Mouse (Mus musculus) spleen, adult 2 months (tissue): ENCODE measurements around the gene Ybx2. TPM values are rescaled to one million over a fixed set of nuclear protein-coding genes. Genes with fewer than 3 reads are reported as not detected.

Source experiments
- DNase-seq, 2 experiments: peaks; one replicate each; pipeline versions ENCODE4 v3.0.0 to v3.0.0-alpha.2; 2012 to 2021; ENCODE audit warnings: low spot score in 2 of 2, low read depth in 1 of 2
- H3K27ac ChIP-seq: fragments of 200-500 bp; 2 replicates; pipeline ENCODE4 v1.5.1; 2012; ENCODE audit warnings: low read length, inconsistent platforms; ENCODE audit not compliant: insufficient read depth
- H3K27me3 ChIP-seq: fragments of 200-500 bp; 2 replicates; pipeline ENCODE4 v1.6.1; 2012; ENCODE audit warnings: mild to moderate bottlenecking, moderate library complexity, low read length, inconsistent platforms; ENCODE audit not compliant: control insufficient read depth, insufficient read depth
- H3K36me3 ChIP-seq: fragments of 200-500 bp; 2 replicates; pipeline ENCODE4 v1.6.1; 2012; ENCODE audit warnings: mild to moderate bottlenecking, low read length, inconsistent platforms; ENCODE audit not compliant: control insufficient read depth, insufficient read depth
- H3K4me1 ChIP-seq: fragments of 200-500 bp; 2 replicates; pipeline ENCODE4 v1.6.1; 2011; ENCODE audit warnings: inconsistent platforms; ENCODE audit not compliant: control insufficient read depth, insufficient read depth, insufficient read length
- H3K4me3 ChIP-seq: fragments of 200-500 bp; 2 replicates; pipeline ENCODE4 v1.5.1; 2011; ENCODE audit warnings: mild to moderate bottlenecking, inconsistent platforms; ENCODE audit not compliant: insufficient read depth, insufficient read length; ENCODE audit errors: extremely low read depth
- CTCF ChIP-seq: fragments of 200-500 bp; IDR thresholded peaks from 2 replicates; pipeline ENCODE4 v1.5.1; 2011; ENCODE audit warnings: mild to moderate bottlenecking, inconsistent platforms; ENCODE audit not compliant: insufficient read depth, insufficient read length, insufficient replicate concordance; ENCODE audit errors: extremely low read depth
- POLR2A ChIP-seq: fragments of 200-500 bp; IDR thresholded peaks from 2 replicates; pipeline ENCODE4 v1.6.1; 2011; ENCODE audit warnings: low read depth, low read length, inconsistent platforms
- WGBS: fragments of 180-500 bp; shearing (Covaris S2); methylation state at CpG from one replicate; pipeline ENCODE4 v1.1.7; 2018; 5-methylcytosine and 5-hydroxymethylcytosine counted together
- polyA plus RNA-seq: library from polyadenylated mRNA; depleted of rRNA; stranded (reverse); fragments of >200 nt; gene quantifications from 2 replicates; pipeline ENCODE4 v1.2.3, GENCODE M21; 2012

The Ybx2 gene
- polyA plus RNA-seq, 1 experiment: 0.36 TPM

DNA sequence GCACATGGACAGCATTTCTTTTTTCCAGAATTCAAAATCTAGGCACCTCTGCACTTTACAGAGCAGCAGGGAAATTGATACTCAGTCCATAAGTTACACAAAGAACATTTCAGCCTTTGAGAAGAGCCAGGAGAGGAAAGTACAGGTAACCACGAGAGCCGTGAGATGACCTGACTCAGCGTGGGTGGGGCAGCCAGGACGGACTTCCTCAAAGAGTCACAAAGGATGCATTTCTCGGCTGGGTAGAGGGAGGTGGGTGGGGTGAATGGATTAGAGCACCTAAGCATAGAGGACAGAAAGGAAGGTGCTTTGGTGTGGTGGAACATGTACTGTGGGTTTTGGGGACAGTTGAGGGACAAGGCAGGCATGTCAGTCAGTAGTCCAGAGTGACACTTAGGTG is 26.2 kb downstream of the Ybx2 start:
- Histone ChIP-seq H3K4me1 (peaks cover 14% of the 10 kb centered on the region), H3K27me3 (peaks cover 23% of the 10 kb centered on the region), H3K4me3 (no peak overlapping the region), H3K27ac (no peak overlapping the region), H3K36me3 (no peaks in the 10 kb centered on the region)
- no peak for DNase-seq
- no peak for TF ChIP-seq POLR2A
- no peak for TF ChIP-seq CTCF
- 4% methylated on average over 5 of the region's 5 CpGs for WGBS

DNA sequence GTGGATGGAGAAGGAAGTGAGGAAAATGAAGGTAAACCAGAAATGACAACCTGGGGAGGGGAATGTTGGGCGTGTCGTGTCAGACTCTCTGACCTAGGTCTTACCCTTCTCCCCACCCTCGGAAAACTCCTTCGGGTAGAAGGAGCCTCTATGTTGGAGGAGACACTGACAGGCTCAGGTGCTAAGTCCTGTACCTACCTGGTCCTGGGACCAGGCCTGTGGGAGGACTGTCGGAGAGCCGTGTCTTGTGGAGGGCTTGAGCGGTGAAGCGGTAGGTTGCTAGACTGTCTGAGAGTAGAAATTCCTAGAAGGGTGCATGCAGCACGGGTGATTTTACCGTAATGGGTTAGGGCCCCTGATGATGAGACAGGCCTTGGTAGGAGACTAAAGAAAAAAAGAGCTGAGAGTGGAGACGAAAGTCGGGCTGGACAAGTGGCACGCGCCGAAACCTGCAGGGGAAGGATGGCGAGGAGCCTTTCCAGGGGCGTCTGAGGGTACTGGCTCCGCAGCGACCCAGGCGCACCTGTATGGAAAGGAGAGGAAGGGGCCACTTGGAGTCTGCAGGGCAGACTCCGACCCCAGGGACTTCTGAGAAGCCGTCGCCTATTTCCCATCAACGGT is 29.2 kb downstream of the Ybx2 start, which contains the start of gene Cldn7:
TSS of gene Cldn7 (plus strand) at position 130 of the 621 bp plus-strand sequence.
- Histone ChIP-seq H3K27me3 (peaks cover 23% of the 10 kb centered on the region), H3K4me3 (no peak within 1 kb of the TSS), H3K36me3 (peaks cover 1% of the 10 kb centered on the region; the same call in 1 of the 2 replicates), H3K27ac (no peak within 1 kb of the TSS), H3K4me1 (peaks cover 15% of the 10 kb centered on the region)
- 35% methylated on average over 24 of the region's 24 CpGs for WGBS
- no peak for DNase-seq
- TF ChIP-seq POLR2A: no peak
- no peak for TF ChIP-seq CTCF

DNA sequence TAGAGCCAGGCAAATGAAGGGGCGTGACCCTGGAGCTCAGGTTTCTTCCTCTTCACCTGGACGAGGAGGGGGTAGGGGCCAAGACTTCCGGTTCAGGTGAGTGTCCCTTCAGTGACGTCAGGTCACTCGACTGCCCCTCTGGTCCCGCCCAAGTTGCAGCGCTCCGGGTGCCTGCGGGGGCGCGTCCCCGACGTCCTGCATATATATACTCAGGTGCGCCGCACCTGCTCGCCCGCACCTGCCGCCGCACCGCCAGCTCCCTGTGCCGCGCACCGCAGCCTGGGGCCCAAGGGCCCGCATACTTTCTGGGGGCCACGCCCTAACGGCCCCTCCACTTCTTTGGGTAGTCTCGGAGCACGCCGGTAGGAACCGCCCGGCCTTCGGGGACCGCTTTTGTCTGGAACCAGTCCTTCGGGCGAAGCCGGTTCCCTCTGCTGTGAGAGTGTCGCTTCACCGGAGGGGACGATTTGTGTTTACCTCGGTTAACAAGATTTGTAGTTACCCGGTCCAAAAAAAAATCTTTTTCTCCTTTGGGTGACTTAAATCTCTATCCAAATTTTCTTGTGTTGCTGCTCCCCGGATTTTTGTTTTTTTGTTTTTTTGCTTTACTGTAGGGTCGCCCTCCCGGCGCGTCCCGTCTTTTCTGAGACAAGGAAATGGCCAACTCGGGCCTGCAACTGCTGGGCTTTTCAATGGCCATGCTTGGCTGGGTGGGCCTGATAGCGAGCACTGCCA is 29.8 kb downstream of the Ybx2 start:
- DNase-seq: no peak
- peaks cover 23% of the 10 kb centered on the region for H3K27me3 ChIP-seq
- WGBS: 9% methylated on average over 49 of the region's 49 CpGs
- no peak for TF ChIP-seq CTCF
- TF ChIP-seq POLR2A: no peak
- peaks cover 16% of the 10 kb centered on the region for H3K4me1 ChIP-seq
- H3K4me3 ChIP-seq: no peak overlapping the region; the same call in 1 of the 2 replicates
- H3K27ac ChIP-seq: no peak overlapping the region
- peaks cover 1% of the 10 kb centered on the region; the same call in 1 of the 2 replicates for H3K36me3 ChIP-seq

DNA sequence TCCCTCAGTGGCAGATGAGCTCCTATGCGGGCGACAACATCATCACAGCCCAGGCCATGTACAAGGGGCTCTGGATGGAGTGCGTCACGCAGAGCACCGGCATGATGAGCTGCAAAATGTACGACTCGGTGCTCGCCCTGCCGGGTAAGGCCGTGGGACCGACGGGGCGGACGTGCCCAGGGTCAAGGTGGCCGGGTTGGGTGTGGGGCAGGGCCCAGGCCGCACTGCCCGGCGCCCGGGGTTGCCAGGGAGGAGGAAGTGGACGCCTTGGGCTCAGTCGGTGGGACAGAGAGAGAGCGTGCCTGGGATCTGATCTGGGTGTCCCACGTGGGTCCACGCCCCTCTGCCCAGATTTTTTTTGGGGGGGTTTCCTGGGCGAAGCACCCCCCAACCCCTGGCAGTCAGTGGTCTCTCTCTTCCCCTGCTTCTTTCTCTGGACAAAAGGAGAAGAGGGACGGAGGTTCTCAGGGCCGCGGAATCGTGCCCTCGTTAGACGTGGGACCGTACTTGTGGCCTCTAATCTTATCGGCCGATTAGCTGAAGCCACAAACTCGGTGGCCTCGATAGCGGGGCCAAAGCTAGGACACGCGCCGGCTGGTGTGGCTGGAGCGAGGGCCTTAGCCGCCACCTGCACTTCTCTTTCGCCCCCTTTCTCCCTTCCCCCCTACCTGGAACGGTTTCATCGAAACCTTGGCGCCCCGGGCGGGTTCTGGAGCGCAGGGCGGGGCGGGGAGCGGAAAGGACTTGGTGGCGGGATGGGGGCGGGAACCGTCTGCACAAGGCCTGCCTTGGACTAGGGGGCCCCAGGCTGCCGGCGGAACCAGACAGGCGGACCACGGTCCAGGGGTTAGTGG is 30.6 kb downstream of the Ybx2 start:
- TF ChIP-seq CTCF: no peak
- no peak for TF ChIP-seq POLR2A
- H3K36me3 ChIP-seq: peaks cover 1% of the 10 kb centered on the region; the same call in 1 of the 2 replicates
- DNase-seq: no peak
- WGBS: 5% methylated on average over 54 of the region's 59 CpGs
- peaks cover 23% of the 10 kb centered on the region for H3K27me3 ChIP-seq
- peaks cover 19% of the 10 kb centered on the region for H3K4me1 ChIP-seq
- H3K4me3 ChIP-seq: peak overlapping the region; percentile 41; the same call in 1 of the 2 replicates
- no peak overlapping the region for H3K27ac ChIP-seq

DNA sequence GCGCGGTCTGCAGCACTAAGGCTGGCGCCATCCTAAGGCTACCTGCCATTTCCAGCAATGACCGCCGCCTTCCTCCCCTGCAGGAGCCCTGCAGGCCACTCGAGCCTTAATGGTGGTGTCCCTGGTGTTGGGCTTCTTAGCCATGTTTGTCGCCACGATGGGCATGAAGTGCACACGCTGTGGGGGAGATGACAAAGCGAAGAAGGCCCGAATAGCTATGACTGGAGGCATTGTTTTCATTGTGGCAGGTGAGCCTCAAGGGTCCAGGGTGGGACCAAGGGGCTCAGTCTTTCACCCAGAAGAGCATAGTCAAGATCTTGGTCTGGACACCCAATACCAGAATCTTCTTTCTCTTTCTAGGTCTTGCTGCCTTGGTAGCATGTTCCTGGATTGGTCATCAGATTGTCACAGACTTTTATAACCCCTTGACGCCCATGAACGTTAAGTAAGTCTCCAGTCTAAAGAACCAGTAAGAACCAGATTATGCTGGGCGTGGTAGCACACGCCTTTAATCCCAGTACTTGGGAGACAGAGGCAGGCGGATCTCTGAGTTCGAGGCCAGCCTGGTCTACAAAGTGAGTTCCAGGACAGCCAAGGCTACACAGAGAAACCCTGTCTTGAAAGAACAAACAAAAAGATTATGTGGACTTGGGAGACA is 31.4 kb downstream of the Ybx2 start:
- no peak for TF ChIP-seq POLR2A
- no peak for TF ChIP-seq CTCF
- H3K27ac ChIP-seq: no peak overlapping the region
- H3K4me3 ChIP-seq: peak overlapping the region; percentile 41; the same call in 1 of the 2 replicates
- peaks cover 3% of the 10 kb centered on the region; the same call in 1 of the 2 replicates for H3K36me3 ChIP-seq
- 46% methylated on average over 17 of the region's 17 CpGs for WGBS
- H3K4me1 ChIP-seq: peaks cover 19% of the 10 kb centered on the region
- no peak for DNase-seq
- H3K27me3 ChIP-seq: peaks cover 23% of the 10 kb centered on the region

DNA sequence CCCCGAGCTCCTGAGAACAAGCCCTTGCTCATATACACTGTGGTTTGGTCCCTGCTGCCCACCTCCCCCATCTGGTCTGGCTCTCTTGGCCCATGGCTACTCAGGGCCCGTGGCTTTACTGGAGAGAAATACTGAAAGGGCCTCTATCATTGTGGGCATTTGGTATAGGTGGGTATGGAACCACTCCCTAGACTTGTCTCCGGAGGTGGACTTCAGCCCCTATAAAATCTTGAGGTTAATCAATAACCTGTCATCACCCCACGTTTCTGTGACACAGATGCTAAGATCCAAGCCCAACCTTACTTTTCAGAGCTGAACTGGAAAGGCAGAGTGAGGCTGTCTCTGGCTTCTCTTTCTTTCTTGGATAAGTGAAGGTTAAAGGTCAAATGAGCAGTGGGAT is 33.2 kb downstream of the Ybx2 start:
- Histone ChIP-seq H3K36me3 (peaks cover 4% of the 10 kb centered on the region; the same call in 1 of the 2 replicates), H3K27me3 (peaks cover 23% of the 10 kb centered on the region), H3K27ac (no peak overlapping the region), H3K4me1 (peaks cover 19% of the 10 kb centered on the region), H3K4me3 (no peak overlapping the region)
- WGBS: 86% methylated on average over 4 of the region's 4 CpGs
- TF ChIP-seq CTCF (no peak), POLR2A (no peak)
- DNase-seq: no peak
